In genomic region chr11:53035414-53035813, GRCm38 (mm10) we compare ENCODE assay signal across 14 mouse cellular contexts.
"Had no signal": no experiment of that assay in that cellular context is flagged by ENCODE, and none has a peak within 500 bp of the region (broad histone marks: within the 10 kb centered on the region; RNA-seq: fewer than 3 reads in every experiment).

No protein-coding gene starts in this region.

- H3K9ac ChIP-seq: liver, embryonic 13.5 days; midbrain, embryonic 13.5 days had no signal

- H3K4me2 ChIP-seq: liver, embryonic 13.5 days; midbrain, embryonic 13.5 days had no signal

- H3K27ac ChIP-seq: layer of hippocampus, adult 2 months; left cerebral cortex, adult 2 months; liver, embryonic 13.5 days; midbrain, embryonic 10.5 days; midbrain, embryonic 13.5 days had no signal

- H3K9me3 ChIP-seq: liver, embryonic 13.5 days; megakaryocyte, embryonic 14.5 days; midbrain, embryonic 10.5 days; midbrain, embryonic 13.5 days had no signal

- H3K36me3 ChIP-seq: liver, embryonic 13.5 days; midbrain, embryonic 10.5 days; midbrain, embryonic 13.5 days had no signal

- H3K27me3 ChIP-seq: liver, embryonic 13.5 days; midbrain, embryonic 13.5 days had no signal

- ATAC-seq: lung, postnatal 0 days; midbrain, embryonic 13.5 days; midbrain, embryonic 16.5 days had no signal

- DNase-seq: kidney, adult 9 months; kidney, postnatal 14 days; layer of hippocampus, adult 9-11 months; liver, embryonic 13.5 days; lung, adult 2 months; thymus, adult 18-20 months; thymus, postnatal 4 days had no signal

- H3K4me1 ChIP-seq: liver, embryonic 13.5 days; megakaryocyte, embryonic 14.5 days; midbrain, embryonic 13.5 days had no signal

- H3K4me3 ChIP-seq: layer of hippocampus, adult 2 months; left cerebral cortex, adult 2 months; liver, embryonic 13.5 days; megakaryocyte, embryonic 14.5 days; midbrain, embryonic 10.5 days; midbrain, embryonic 13.5 days had no signal
